17 mouse cellular contexts compared by ENCODE assay signal in the genomic region with DNA sequence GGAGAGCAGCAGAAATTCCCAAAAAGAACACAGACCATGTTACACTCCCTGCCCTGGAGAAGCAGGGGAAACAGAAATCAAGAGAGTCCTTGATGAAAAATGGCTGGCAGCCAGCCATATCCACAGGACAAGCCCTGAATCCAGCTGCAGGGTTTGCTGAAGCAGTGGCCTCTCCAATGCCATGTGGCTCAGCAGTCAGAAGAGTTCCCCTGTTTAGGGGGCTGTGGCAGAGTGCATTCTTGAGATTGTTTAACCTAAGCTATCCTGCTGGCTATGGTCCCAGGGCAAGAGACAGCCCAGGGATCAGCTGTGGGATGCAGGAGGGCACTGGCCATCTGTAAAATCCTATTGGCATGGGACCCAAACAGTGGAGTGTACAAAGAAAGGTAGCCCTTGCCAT. TPM values are rescaled to one million over a fixed set of nuclear protein-coding genes. Genes with fewer than 3 reads are reported as not detected.
DNase-seq lines count a peak whose midpoint lies in the region; ATAC-seq lines count a peak whose summit lies in the region.
"Had no signal": no experiment of that assay in that cellular context is flagged by ENCODE, and none has a peak within 500 bp of the region (broad histone marks: within the 10 kb centered on the region; RNA-seq: fewer than 3 reads in every experiment).

No protein-coding gene starts in this region.

- DNase-seq in forebrain, embryonic 14.5 days (ENCODE audit: low spot score): peak; percentile 3
- peak; percentile 52 for DNase-seq in kidney, postnatal 10 days
- DNase-seq in R1 (ENCODE audit: low read depth, low spot score): peak; percentile 50
- DNase-seq in kidney, postnatal 4 days: peak; percentile 39 to 45
- DNase-seq in liver, embryonic 11.5 days (ENCODE audit: low spot score): no peak
- DNase-seq: B cell, adult 2 months; cerebellum, adult 11-12 months; gastrocnemius, adult 2 months; layer of hippocampus, postnatal 36 days had no signal

- H3K27me3 ChIP-seq in forebrain, embryonic 14.5 days (replicated peaks; ENCODE audit: control insufficient read depth, insufficient read depth, low read length): no peaks in the 10 kb centered on the region
- H3K27me3 ChIP-seq in forebrain, embryonic 16.5 days (replicated peaks; ENCODE audit: control insufficient read depth, insufficient read depth, low read length): no peaks in the 10 kb centered on the region
- no peaks in the 10 kb centered on the region for H3K27me3 ChIP-seq in kidney, embryonic 16.5 days (ENCODE audit: insufficient read depth, low read length)
- no peaks in the 10 kb centered on the region for H3K27me3 ChIP-seq in liver, embryonic 11.5 days (replicated peaks; ENCODE audit: control insufficient read depth, insufficient read depth, low read length)
- H3K27me3 ChIP-seq in neural tube, embryonic 15.5 days (replicated peaks): no peaks in the 10 kb centered on the region
- H3K27me3 ChIP-seq: embryonic facial prominence, embryonic 13.5 days; hindbrain, embryonic 15.5 days; midbrain, embryonic 12.5 days; neural tube, embryonic 13.5 days had no signal

- 0 out of 2 replicates have a peak, but pooled peaks cover 2% of the 10 kb centered on the region for H3K4me1 ChIP-seq in forebrain, embryonic 14.5 days (ENCODE audit: control insufficient read depth, insufficient read depth, low read length)
- H3K4me1 ChIP-seq in forebrain, embryonic 16.5 days (replicated peaks; ENCODE audit: control insufficient read depth, insufficient read depth, low read length): no peaks in the 10 kb centered on the region
- H3K4me1 ChIP-seq in kidney, embryonic 16.5 days (ENCODE audit: insufficient read depth, low read length): peaks cover 3% of the 10 kb centered on the region; the same call in 1 of the 2 replicates
- no peaks in the 10 kb centered on the region for H3K4me1 ChIP-seq in liver, embryonic 11.5 days (replicated peaks; ENCODE audit: control insufficient read depth, insufficient read depth, low read length)
- no peaks in the 10 kb centered on the region for H3K4me1 ChIP-seq in neural tube, embryonic 15.5 days
- H3K4me1 ChIP-seq: hindbrain, embryonic 15.5 days; midbrain, embryonic 12.5 days; neural tube, embryonic 13.5 days had no signal

- ATAC-seq in forebrain, embryonic 14.5 days: no peak
- no peak for ATAC-seq in forebrain, embryonic 16.5 days
- ATAC-seq in kidney, embryonic 16.5 days (ENCODE audit: low FRiP score, low TSS enrichment): no peak
- ATAC-seq in liver, embryonic 11.5 days (replicated peaks; ENCODE audit: low FRiP score): no peak
- no peak for ATAC-seq in neural tube, embryonic 15.5 days (ENCODE audit: low FRiP score)

- H3K27ac ChIP-seq in forebrain, embryonic 14.5 days (ENCODE audit: low read depth, low read length): no peak overlapping the region
- no peak overlapping the region for H3K27ac ChIP-seq in forebrain, embryonic 16.5 days (ENCODE audit: low read length)
- no peak overlapping the region for H3K27ac ChIP-seq in kidney, embryonic 16.5 days (ENCODE audit: low read length)
- no peak overlapping the region for H3K27ac ChIP-seq in liver, embryonic 11.5 days (ENCODE audit: low read depth, low read length)
- no peak overlapping the region for H3K27ac ChIP-seq in neural tube, embryonic 15.5 days (replicated peaks)
- H3K27ac ChIP-seq: embryonic facial prominence, embryonic 13.5 days; gastrocnemius, adult 2 months; hindbrain, embryonic 15.5 days; liver, embryonic 14.5 days; midbrain, embryonic 12.5 days; neural tube, embryonic 13.5 days had no signal

- no peaks in the 10 kb centered on the region for H3K9me3 ChIP-seq in forebrain, embryonic 14.5 days (replicated peaks; ENCODE audit: control insufficient read depth, low read length)
- no peaks in the 10 kb centered on the region for H3K9me3 ChIP-seq in forebrain, embryonic 16.5 days (ENCODE audit: control insufficient read depth, low read length)
- no peaks in the 10 kb centered on the region for H3K9me3 ChIP-seq in kidney, embryonic 16.5 days (ENCODE audit: low read length)
- H3K9me3 ChIP-seq in liver, embryonic 11.5 days (ENCODE audit: control insufficient read depth, low read length): no peaks in the 10 kb centered on the region
- no peaks in the 10 kb centered on the region for H3K9me3 ChIP-seq in neural tube, embryonic 15.5 days (replicated peaks)
- H3K9me3 ChIP-seq: embryonic facial prominence, embryonic 13.5 days; hindbrain, embryonic 15.5 days; midbrain, embryonic 12.5 days; neural tube, embryonic 13.5 days had no signal

- no peak overlapping the region for H3K4me2 ChIP-seq in forebrain, embryonic 14.5 days (ENCODE audit: low read length)
- H3K4me2 ChIP-seq in forebrain, embryonic 16.5 days (ENCODE audit: low read length): no peak overlapping the region
- H3K4me2 ChIP-seq in kidney, embryonic 16.5 days (replicated peaks; ENCODE audit: low read depth, low read length): no peak overlapping the region
- H3K4me2 ChIP-seq in liver, embryonic 11.5 days: no peak overlapping the region
- H3K4me2 ChIP-seq in neural tube, embryonic 15.5 days: no peak overlapping the region
- H3K4me2 ChIP-seq: embryonic facial prominence, embryonic 13.5 days; hindbrain, embryonic 15.5 days; midbrain, embryonic 12.5 days; neural tube, embryonic 13.5 days had no signal

- peaks cover 28% of the 10 kb centered on the region for H3K36me3 ChIP-seq in forebrain, embryonic 14.5 days (ENCODE audit: control insufficient read depth, insufficient read depth, low read length)
- H3K36me3 ChIP-seq in forebrain, embryonic 16.5 days (ENCODE audit: control insufficient read depth, insufficient read depth): 0 out of 2 replicates have a peak, but pooled peaks cover 2% of the 10 kb centered on the region
- peaks cover 14% of the 10 kb centered on the region; the same call in 1 of the 2 replicates for H3K36me3 ChIP-seq in kidney, embryonic 16.5 days (ENCODE audit: insufficient read depth, low read length)
- H3K36me3 ChIP-seq in liver, embryonic 11.5 days (ENCODE audit: control insufficient read depth, insufficient read depth, low read length): no peaks in the 10 kb centered on the region
- H3K36me3 ChIP-seq in neural tube, embryonic 15.5 days: peaks cover 25% of the 10 kb centered on the region

- no peak overlapping the region for H3K9ac ChIP-seq in forebrain, embryonic 14.5 days (ENCODE audit: low read length)
- no peak overlapping the region for H3K9ac ChIP-seq in forebrain, embryonic 16.5 days (replicated peaks; ENCODE audit: low read depth, low read length)
- no peak overlapping the region for H3K9ac ChIP-seq in kidney, embryonic 16.5 days (replicated peaks; ENCODE audit: low read length)
- no peak overlapping the region for H3K9ac ChIP-seq in liver, embryonic 11.5 days (ENCODE audit: low read depth, low read length)
- H3K9ac ChIP-seq in neural tube, embryonic 15.5 days (replicated peaks): no peak overlapping the region
- H3K9ac ChIP-seq: embryonic facial prominence, embryonic 13.5 days; hindbrain, embryonic 15.5 days; liver, embryonic 14.5 days; midbrain, embryonic 12.5 days; neural tube, embryonic 13.5 days had no signal

- H3K4me3 ChIP-seq in forebrain, embryonic 14.5 days (ENCODE audit: low read depth, low read length): no peak overlapping the region
- no peak overlapping the region for H3K4me3 ChIP-seq in forebrain, embryonic 16.5 days (replicated peaks; ENCODE audit: low read length)
- no peak overlapping the region for H3K4me3 ChIP-seq in kidney, embryonic 16.5 days (ENCODE audit: low read length)
- no peak overlapping the region for H3K4me3 ChIP-seq in liver, embryonic 11.5 days (ENCODE audit: low read depth, low read length)
- H3K4me3 ChIP-seq in neural tube, embryonic 15.5 days (replicated peaks): no peak overlapping the region
- H3K4me3 ChIP-seq: embryonic facial prominence, embryonic 13.5 days; gastrocnemius, adult 2 months; hindbrain, embryonic 15.5 days; midbrain, embryonic 12.5 days; neural tube, embryonic 13.5 days had no signal

RNA-seq across cellular contexts. Expression of gene Rbbp5, which starts 8.2 kb away (rescaled TPM):
- polyA plus RNA-seq in forebrain, embryonic 14.5 days (2014; fragmentation: Nextera tagmentation; extraction: Ambion mirVana): 46.5 and 53.7 TPM in 2 replicates
- 55.4 and 59.0 TPM in 2 replicates for polyA plus RNA-seq in forebrain, embryonic 16.5 days (2015; fragmentation: Nextera tagmentation; extraction: Ambion mirVana)
- polyA plus RNA-seq in kidney, embryonic 16.5 days (2015; fragmentation: Nextera tagmentation; extraction: Ambion mirVana): 46.6 and 50.1 TPM in 2 replicates
- polyA plus RNA-seq in liver, embryonic 11.5 days (2014; fragmentation: Nextera tagmentation; extraction: Ambion mirVana): 46.6 and 53.8 TPM in 2 replicates
- 42.6 and 42.8 TPM in 2 replicates for polyA plus RNA-seq in neural tube, embryonic 15.5 days (2015; fragmentation: Nextera tagmentation; extraction: Ambion mirVana)

RNA-seq across cellular contexts. Expression of gene Tmem81, which starts 37.1 kb away (rescaled TPM):
- 0.74 and 1.1 TPM in 2 replicates for polyA plus RNA-seq in forebrain, embryonic 14.5 days (2014; fragmentation: Nextera tagmentation; extraction: Ambion mirVana)
- polyA plus RNA-seq in forebrain, embryonic 16.5 days (2015; fragmentation: Nextera tagmentation; extraction: Ambion mirVana): 0.77 and 1.6 TPM in 2 replicates
- polyA plus RNA-seq in kidney, embryonic 16.5 days (2015; fragmentation: Nextera tagmentation; extraction: Ambion mirVana): 1.6 and 1.7 TPM in 2 replicates
- polyA plus RNA-seq in liver, embryonic 11.5 days (2014; fragmentation: Nextera tagmentation; extraction: Ambion mirVana): 2.5 and 3.1 TPM in 2 replicates
- polyA plus RNA-seq in neural tube, embryonic 15.5 days (2015; fragmentation: Nextera tagmentation; extraction: Ambion mirVana): 0.70 and 0.73 TPM in 2 replicates

RNA-seq across cellular contexts. Expression of gene Dstyk, which starts 51.6 kb away (rescaled TPM):
- 7.7 and 8.9 TPM in 2 replicates for polyA plus RNA-seq in forebrain, embryonic 14.5 days (2014; fragmentation: Nextera tagmentation; extraction: Ambion mirVana)
- polyA plus RNA-seq in forebrain, embryonic 16.5 days (2015; fragmentation: Nextera tagmentation; extraction: Ambion mirVana): 12.3 and 13.1 TPM in 2 replicates
- polyA plus RNA-seq in kidney, embryonic 16.5 days (2015; fragmentation: Nextera tagmentation; extraction: Ambion mirVana): 16.9 and 18.6 TPM in 2 replicates
- 7.2 TPM in 2 replicates for polyA plus RNA-seq in liver, embryonic 11.5 days (2014; fragmentation: Nextera tagmentation; extraction: Ambion mirVana)
- 8.4 and 9.2 TPM in 2 replicates for polyA plus RNA-seq in neural tube, embryonic 15.5 days (2015; fragmentation: Nextera tagmentation; extraction: Ambion mirVana)
